Mouse (Mus musculus) heart, postnatal 25 days (tissue): Measurements from ENCODE around the gene Ptpn1. TPM values are rescaled to one million over a fixed set of nuclear protein-coding genes. Genes with fewer than 3 reads are reported as not detected.

ENCODE experiments used
- DNase-seq: peaks from one replicate; pipeline ENCODE4 v3.0.0; 2022; ENCODE audit warnings: low spot score
- intact Hi-C: fragments of 180-260 bp; cut with DNase I; formaldehyde crosslinking; loops from one replicate; pipeline ENCODE4 v1.15.1; 2025
- total RNA-seq, 2 experiments: library from RNA; stranded (reverse); gene quantifications; 2 replicates each; pipeline ENCODE4 v1.2.3; 2021

Gene Ptpn1
- total RNA-seq, 2 experiments from 2014 or later = 21.9 to 23.4 TPM

- intact Hi-C loops = no loop called here
These were observed 11.8 kb upstream of the Ptpn1 start for GRCm38 (mm10) chr2:167920041-167920440.

GRCm38 (mm10) chr2:167920960-167921495, 10.8 kb upstream of the Ptpn1 start:
- no peak for DNase-seq
- intact Hi-C loops = no loop called here

More at GRCm38 (mm10) chr2:167920041-167920440, 11.8 kb upstream of the Ptpn1 start:
- DNase-seq = no peak

- DNase-seq = no peak
- intact Hi-C loops = no loop called here
These were observed 10.0 kb upstream of the Ptpn1 start for GRCm38 (mm10) chr2:167921823-167922222.

GRCm38 (mm10) chr2:167924011-167924410, 7.8 kb upstream of the Ptpn1 start:
- no peak for DNase-seq
- intact Hi-C loops = no loop called here

GRCm38 (mm10) chr2:167924803-167925604, 6.9 kb upstream of the Ptpn1 start:
- peak; percentile 76 for DNase-seq
- intact Hi-C loops = no loop called here

- no peak for DNase-seq
- intact Hi-C loops = no loop called here
These were observed 5.7 kb upstream of the Ptpn1 start for GRCm38 (mm10) chr2:167925841-167926800.

- no peak for DNase-seq
- intact Hi-C loops = no loop called here
These were observed 3.8 kb upstream of the Ptpn1 start for GRCm38 (mm10) chr2:167928002-167928526.

GRCm38 (mm10) chr2:167928972-167929371, 2.9 kb upstream of the Ptpn1 start:
- intact Hi-C loops = no loop called here
- no peak for DNase-seq

GRCm38 (mm10) chr2:167930975-167931374, 882 bp upstream of the Ptpn1 start:
- no peak for DNase-seq
- intact Hi-C loops = no loop called here

GRCm38 (mm10) chr2:167932727-167933231, 922 bp downstream of the Ptpn1 start:
- DNase-seq = no peak
- intact Hi-C loops = no loop called here

- intact Hi-C loops = no loop called here
These were observed 1.5 kb downstream of the Ptpn1 start for GRCm38 (mm10) chr2:167933397-167933796.

GRCm38 (mm10) chr2:167935956-167936355, 4.1 kb downstream of the Ptpn1 start:
- intact Hi-C loops = no loop called here
- no peak for DNase-seq

More at GRCm38 (mm10) chr2:167933397-167933796, 1.5 kb downstream of the Ptpn1 start:
- DNase-seq = no peak

GRCm38 (mm10) chr2:167938786-167939185, 6.9 kb downstream of the Ptpn1 start:
- no peak for DNase-seq
- intact Hi-C loops = no loop called here

GRCm38 (mm10) chr2:167939204-167939603, 7.3 kb downstream of the Ptpn1 start:
- no peak for DNase-seq
- intact Hi-C loops = no loop called here

- no peak for DNase-seq
- intact Hi-C loops = no loop called here
These were observed 8.0 kb downstream of the Ptpn1 start for GRCm38 (mm10) chr2:167939632-167940399.

GRCm38 (mm10) chr2:167940636-167941035, 8.8 kb downstream of the Ptpn1 start:
- no peak for DNase-seq
- intact Hi-C loops = no loop called here

- DNase-seq = no peak
- intact Hi-C loops = no loop called here
These were observed 9.5 kb downstream of the Ptpn1 start for GRCm38 (mm10) chr2:167941320-167941719.

- intact Hi-C loops = no loop called here
- no peak for DNase-seq
These were observed 9.9 kb downstream of the Ptpn1 start for GRCm38 (mm10) chr2:167941745-167942176.
